Mouse (Mus musculus): ENCODE data around the gene Stk19. TPM values are rescaled to one million over a fixed set of nuclear protein-coding genes. Genes with fewer than 3 reads are reported as not detected.
A peak's percentile ranks its signal among the peaks of the same experiment; 100 is the strongest.

Gene Stk19
- polyA plus RNA-seq (2015; fragmentation: Nextera tagmentation; extraction: Ambion mirVana): 40.6 and 43.2 TPM in 2 replicates

GRCm38 (mm10) chr17:34836856-34837221 lies at the start of gene Stk19, which contains the start of gene Dxo:
Gene Stk19 (minus strand): TSS chr17:34836945.
Gene Dxo (plus strand): TSS chr17:34837019.
- Histone ChIP-seq H3K27ac (ENCODE audit: low read length) (peak within 1 kb of the TSS; percentile 86), H3K9me3 (replicated peaks; ENCODE audit: control insufficient read depth, low read length, poor library complexity, severe bottlenecking) (no peaks in the 10 kb centered on the region), H3K36me3 (ENCODE audit: control insufficient read depth, insufficient read depth, low read length) (peaks cover 25% of the 10 kb centered on the region), H3K4me2 (ENCODE audit: low read length) (peak within 1 kb of the TSS; percentile 99), H3K4me1 (ENCODE audit: control insufficient read depth, insufficient read depth, low read length) (peaks cover 26% of the 10 kb centered on the region), H3K27me3 (ENCODE audit: control insufficient read depth, insufficient read depth, low read depth, low read length) (no peaks in the 10 kb centered on the region), H3K4me3 (ENCODE audit: low read depth, low read length) (peak within 1 kb of the TSS; percentile 80), H3K9ac (ENCODE audit: low read depth, low read length) (peak within 1 kb of the TSS; percentile 85)
- under 1% methylated on average over 40 of the region's 40 CpGs for WGBS
- ATAC-seq: peak; percentile 92

GRCm38 (mm10) chr17:34885615-34886014 lies 48.9 kb upstream of the Stk19 start:
- no peak overlapping the region for H3K4me2 ChIP-seq (ENCODE audit: low read length)
- no peak overlapping the region for H3K9ac ChIP-seq (ENCODE audit: low read depth, low read length)
- H3K27ac ChIP-seq (ENCODE audit: low read length): no peak overlapping the region
- ATAC-seq: no peak
- H3K36me3 ChIP-seq (ENCODE audit: control insufficient read depth, insufficient read depth, low read length): no peaks in the 10 kb centered on the region
- WGBS: 87% methylated on average over 3 of the region's 3 CpGs
- H3K4me3 ChIP-seq (ENCODE audit: low read depth, low read length): no peak overlapping the region
- peaks cover 4% of the 10 kb centered on the region; the same call in 1 of the 2 replicates for H3K27me3 ChIP-seq (ENCODE audit: control insufficient read depth, insufficient read depth, low read depth, low read length)
- no peaks in the 10 kb centered on the region for H3K9me3 ChIP-seq (replicated peaks; ENCODE audit: control insufficient read depth, low read length, poor library complexity, severe bottlenecking)
- no peaks in the 10 kb centered on the region for H3K4me1 ChIP-seq (ENCODE audit: control insufficient read depth, insufficient read depth, low read length)

DNA sequence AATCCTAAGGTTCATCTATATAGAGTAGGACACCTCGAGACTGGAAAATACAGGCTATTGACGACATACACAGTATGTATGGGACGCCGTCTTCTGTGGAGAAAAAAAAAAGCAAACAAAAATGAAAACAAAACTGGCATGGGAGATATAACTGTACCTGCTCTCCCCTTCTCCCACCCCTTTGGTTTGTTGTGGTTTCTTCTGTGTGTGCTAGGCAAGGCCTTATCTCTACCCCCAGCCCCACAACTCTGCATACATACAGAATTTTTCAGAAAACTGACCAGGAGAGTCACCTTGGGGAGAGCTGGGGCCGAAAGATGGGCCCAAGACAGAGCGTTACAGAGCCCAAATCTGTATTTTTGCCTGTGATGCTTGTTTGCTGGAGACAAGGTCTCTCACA lies 48.0 kb upstream of the Stk19 start:
- H3K9me3 ChIP-seq (replicated peaks; ENCODE audit: control insufficient read depth, low read length, poor library complexity, severe bottlenecking): no peaks in the 10 kb centered on the region
- no peak overlapping the region for H3K9ac ChIP-seq (ENCODE audit: low read depth, low read length)
- WGBS: 87% methylated on average over 6 of the region's 6 CpGs
- H3K4me1 ChIP-seq (ENCODE audit: control insufficient read depth, insufficient read depth, low read length): no peaks in the 10 kb centered on the region
- H3K4me3 ChIP-seq (ENCODE audit: low read depth, low read length): no peak overlapping the region
- H3K27me3 ChIP-seq (ENCODE audit: control insufficient read depth, insufficient read depth, low read depth, low read length): peaks cover 4% of the 10 kb centered on the region; the same call in 1 of the 2 replicates
- ATAC-seq: no peak
- no peak overlapping the region for H3K4me2 ChIP-seq (ENCODE audit: low read length)
- no peaks in the 10 kb centered on the region for H3K36me3 ChIP-seq (ENCODE audit: control insufficient read depth, insufficient read depth, low read length)
- H3K27ac ChIP-seq (ENCODE audit: low read length): no peak overlapping the region

DNA sequence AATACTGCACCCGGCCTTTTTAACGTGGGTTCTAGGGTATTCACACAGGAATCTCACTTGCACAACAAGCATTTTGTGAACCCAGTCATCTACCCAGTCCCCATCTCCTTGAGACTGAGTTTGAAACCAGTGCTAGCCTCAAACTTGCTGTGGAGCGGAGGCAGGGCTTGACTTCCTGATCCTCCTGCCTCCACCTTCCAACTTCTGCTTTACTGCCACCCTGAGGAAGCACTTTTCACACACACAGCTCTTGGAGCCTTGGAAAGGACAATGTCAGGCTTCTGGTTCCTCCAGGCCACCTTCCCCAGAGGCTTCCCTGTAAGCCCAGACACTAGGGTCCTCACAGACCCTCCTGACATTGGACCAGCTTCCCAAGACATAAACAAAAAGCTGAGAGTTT lies 46.6 kb upstream of the Stk19 start:
- no peaks in the 10 kb centered on the region for H3K9me3 ChIP-seq (replicated peaks; ENCODE audit: control insufficient read depth, low read length, poor library complexity, severe bottlenecking)
- WGBS: 60% methylated on average over 3 of the region's 3 CpGs
- no peaks in the 10 kb centered on the region for H3K36me3 ChIP-seq (ENCODE audit: control insufficient read depth, insufficient read depth, low read length)
- peaks cover 4% of the 10 kb centered on the region; the same call in 1 of the 2 replicates for H3K27me3 ChIP-seq (ENCODE audit: control insufficient read depth, insufficient read depth, low read depth, low read length)
- no peak overlapping the region for H3K9ac ChIP-seq (ENCODE audit: low read depth, low read length)
- no peak overlapping the region for H3K27ac ChIP-seq (ENCODE audit: low read length)
- H3K4me3 ChIP-seq (ENCODE audit: low read depth, low read length): no peak overlapping the region
- no peak overlapping the region for H3K4me2 ChIP-seq (ENCODE audit: low read length)
- no peaks in the 10 kb centered on the region for H3K4me1 ChIP-seq (ENCODE audit: control insufficient read depth, insufficient read depth, low read length)
- no peak for ATAC-seq

DNA sequence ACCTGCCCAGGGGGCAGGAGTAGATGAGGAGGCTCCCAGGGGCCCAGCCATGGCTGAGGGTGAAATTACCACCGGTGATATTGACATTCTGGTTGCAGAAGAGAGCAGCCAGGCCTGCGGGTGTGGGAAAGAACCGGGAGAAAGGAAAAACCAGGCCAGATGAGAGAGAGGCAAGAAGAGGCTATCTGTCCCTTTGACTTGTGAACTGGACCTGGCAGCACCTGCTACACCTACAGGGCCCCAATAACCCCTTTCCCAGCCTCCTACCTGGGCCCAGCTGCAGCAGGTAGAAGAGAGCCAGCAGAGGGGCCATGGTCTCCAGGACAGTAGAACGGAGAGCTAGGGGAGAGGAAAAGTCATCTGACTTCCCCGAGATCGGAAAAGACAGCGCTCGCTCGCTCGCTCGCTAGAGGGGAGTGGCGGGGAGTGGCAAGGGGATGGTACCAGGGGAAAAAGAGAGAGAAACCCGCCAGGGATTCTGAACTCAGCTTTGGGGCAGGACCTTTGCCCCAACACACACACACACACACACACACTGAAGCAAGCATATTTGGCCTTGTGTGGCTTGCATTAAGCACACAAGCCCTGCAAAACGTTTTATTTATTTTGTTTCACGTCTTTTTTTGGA lies 45.1 kb upstream of the Stk19 start, which contains the start of gene Gm20547:
Gene Gm20547, minus strand, starts transcription at position 360 of the 628 bp plus-strand sequence.
- H3K27me3 ChIP-seq (ENCODE audit: control insufficient read depth, insufficient read depth, low read depth, low read length): peaks cover 4% of the 10 kb centered on the region; the same call in 1 of the 2 replicates
- no peaks in the 10 kb centered on the region for H3K9me3 ChIP-seq (replicated peaks; ENCODE audit: control insufficient read depth, low read length, poor library complexity, severe bottlenecking)
- 7% methylated on average over 15 of the region's 15 CpGs for WGBS
- no peak within 1 kb of the TSS for H3K27ac ChIP-seq (ENCODE audit: low read length)
- H3K4me1 ChIP-seq (ENCODE audit: control insufficient read depth, insufficient read depth, low read length): no peaks in the 10 kb centered on the region
- H3K9ac ChIP-seq (ENCODE audit: low read depth, low read length): no peak within 1 kb of the TSS
- no peak for ATAC-seq
- H3K36me3 ChIP-seq (ENCODE audit: control insufficient read depth, insufficient read depth, low read length): no peaks in the 10 kb centered on the region
- H3K4me3 ChIP-seq (ENCODE audit: low read depth, low read length): no peak within 1 kb of the TSS
- no peak within 1 kb of the TSS for H3K4me2 ChIP-seq (ENCODE audit: low read length)

- Histone ChIP-seq H3K36me3 (ENCODE audit: control insufficient read depth, insufficient read depth, low read length) (no peaks in the 10 kb centered on the region), H3K4me3 (ENCODE audit: low read depth, low read length) (no peak overlapping the region), H3K27me3 (ENCODE audit: control insufficient read depth, insufficient read depth, low read depth, low read length) (peaks cover 4% of the 10 kb centered on the region; the same call in 1 of the 2 replicates), H3K9me3 (replicated peaks; ENCODE audit: control insufficient read depth, low read length, poor library complexity, severe bottlenecking) (no peaks in the 10 kb centered on the region), H3K27ac (ENCODE audit: low read length) (no peak overlapping the region), H3K4me1 (ENCODE audit: control insufficient read depth, insufficient read depth, low read length) (no peaks in the 10 kb centered on the region), H3K9ac (ENCODE audit: low read depth, low read length) (no peak overlapping the region), H3K4me2 (ENCODE audit: low read length) (no peak overlapping the region)
- no peak for ATAC-seq
Observed at GRCm38 (mm10) chr17:34881166-34881565, 44.4 kb upstream of the Stk19 start.

DNA sequence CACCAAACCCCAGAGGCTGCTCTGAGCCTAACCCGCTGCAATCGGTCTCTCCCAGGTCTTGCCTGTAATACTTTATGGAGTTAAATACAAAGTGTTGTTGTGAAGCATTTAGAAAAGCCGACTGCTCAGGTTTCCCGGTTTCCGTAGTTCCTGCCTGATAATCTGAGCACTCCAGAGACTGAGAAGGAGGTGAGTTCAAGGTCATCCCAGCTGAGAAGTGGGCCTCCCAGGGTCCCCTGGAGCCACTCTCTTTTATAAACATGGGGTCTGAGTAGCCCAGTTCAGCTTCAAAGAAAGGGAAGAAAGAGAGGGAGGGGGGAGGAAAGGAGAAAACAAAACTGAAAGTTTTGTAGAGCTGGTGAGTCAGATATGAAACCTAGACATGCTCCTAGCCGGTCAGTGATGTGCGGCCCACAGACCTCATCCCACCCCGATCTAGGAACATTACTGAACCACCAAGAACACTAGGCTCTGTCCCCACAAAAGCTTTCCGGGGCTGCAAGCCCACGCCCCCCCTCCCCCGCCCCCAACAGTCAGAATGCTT lies 42.7 kb upstream of the Stk19 start, which contains the start of gene Zbtb12:
Gene Zbtb12, plus strand, starts transcription at position 148 of the 544 bp plus-strand sequence.
- no peak within 1 kb of the TSS for H3K9ac ChIP-seq (ENCODE audit: low read depth, low read length)
- 70% methylated on average over 11 of the region's 11 CpGs for WGBS
- H3K4me2 ChIP-seq (ENCODE audit: low read length): no peak within 1 kb of the TSS

GRCm38 (mm10) chr17:34874321-34874720 lies 37.6 kb upstream of the Stk19 start:
- Histone ChIP-seq H3K9me3 (replicated peaks; ENCODE audit: control insufficient read depth, low read length, poor library complexity, severe bottlenecking) (no peaks in the 10 kb centered on the region), H3K36me3 (ENCODE audit: control insufficient read depth, insufficient read depth, low read length) (no peaks in the 10 kb centered on the region), H3K4me3 (ENCODE audit: low read depth, low read length) (no peak overlapping the region), H3K4me1 (ENCODE audit: control insufficient read depth, insufficient read depth, low read length) (no peaks in the 10 kb centered on the region), H3K9ac (ENCODE audit: low read depth, low read length) (no peak overlapping the region), H3K4me2 (ENCODE audit: low read length) (no peak overlapping the region), H3K27me3 (ENCODE audit: control insufficient read depth, insufficient read depth, low read depth, low read length) (no peaks in the 10 kb centered on the region), H3K27ac (ENCODE audit: low read length) (no peak overlapping the region)
- ATAC-seq: no peak
- WGBS: 96% methylated on average over 6 of the region's 6 CpGs

More for the DNA sequence above, 42.7 kb upstream of the Stk19 start, which contains the start of gene Zbtb12:
- no peak for ATAC-seq
- no peak within 1 kb of the TSS for H3K27ac ChIP-seq (ENCODE audit: low read length)
- H3K36me3 ChIP-seq (ENCODE audit: control insufficient read depth, insufficient read depth, low read length): no peaks in the 10 kb centered on the region
- H3K27me3 ChIP-seq (ENCODE audit: control insufficient read depth, insufficient read depth, low read depth, low read length): peaks cover 4% of the 10 kb centered on the region; the same call in 1 of the 2 replicates
- H3K4me1 ChIP-seq (ENCODE audit: control insufficient read depth, insufficient read depth, low read length): no peaks in the 10 kb centered on the region
- no peak within 1 kb of the TSS for H3K4me3 ChIP-seq (ENCODE audit: low read depth, low read length)
- H3K9me3 ChIP-seq (replicated peaks; ENCODE audit: control insufficient read depth, low read length, poor library complexity, severe bottlenecking): no peaks in the 10 kb centered on the region

DNA sequence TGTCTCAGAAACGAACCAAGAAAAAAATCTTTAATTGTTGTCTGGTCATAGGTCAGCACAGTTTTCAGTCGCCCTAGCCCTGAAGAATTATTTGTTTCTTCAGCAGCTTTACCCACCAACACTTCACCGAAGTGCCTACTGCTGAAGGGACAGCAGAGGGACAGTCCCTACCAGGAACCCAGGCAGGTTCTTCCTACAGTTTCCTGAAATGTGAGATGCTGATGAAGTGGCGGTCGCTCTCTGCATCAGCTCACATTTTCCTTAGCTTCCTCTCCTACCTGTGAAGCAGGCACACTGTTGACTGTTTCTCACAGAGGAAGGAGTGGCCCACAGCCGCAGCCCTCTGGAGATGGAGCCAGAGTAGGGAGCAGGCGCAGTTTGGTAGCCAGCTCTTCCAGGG lies 29.2 kb upstream of the Stk19 start:
- no peak overlapping the region for H3K9ac ChIP-seq (ENCODE audit: low read depth, low read length)
- no peaks in the 10 kb centered on the region for H3K4me1 ChIP-seq (ENCODE audit: control insufficient read depth, insufficient read depth, low read length)
- 70% methylated on average over 7 of the region's 7 CpGs for WGBS
- H3K9me3 ChIP-seq (replicated peaks; ENCODE audit: control insufficient read depth, low read length, poor library complexity, severe bottlenecking): no peaks in the 10 kb centered on the region
- no peak overlapping the region for H3K27ac ChIP-seq (ENCODE audit: low read length)
- H3K4me3 ChIP-seq (ENCODE audit: low read depth, low read length): no peak overlapping the region
- no peaks in the 10 kb centered on the region for H3K36me3 ChIP-seq (ENCODE audit: control insufficient read depth, insufficient read depth, low read length)
- no peak for ATAC-seq
- no peak overlapping the region for H3K4me2 ChIP-seq (ENCODE audit: low read length)
- H3K27me3 ChIP-seq (ENCODE audit: control insufficient read depth, insufficient read depth, low read depth, low read length): no peaks in the 10 kb centered on the region
